Mouse (Mus musculus): ENCODE results near the gene Dcun1d2.
"Not testable (repeated sequence)": the region's sequence is repeated elsewhere in the genome, so short reads cannot be mapped to it uniquely, and the experiment has no call there.

Gene Dcun1d2

DNA sequence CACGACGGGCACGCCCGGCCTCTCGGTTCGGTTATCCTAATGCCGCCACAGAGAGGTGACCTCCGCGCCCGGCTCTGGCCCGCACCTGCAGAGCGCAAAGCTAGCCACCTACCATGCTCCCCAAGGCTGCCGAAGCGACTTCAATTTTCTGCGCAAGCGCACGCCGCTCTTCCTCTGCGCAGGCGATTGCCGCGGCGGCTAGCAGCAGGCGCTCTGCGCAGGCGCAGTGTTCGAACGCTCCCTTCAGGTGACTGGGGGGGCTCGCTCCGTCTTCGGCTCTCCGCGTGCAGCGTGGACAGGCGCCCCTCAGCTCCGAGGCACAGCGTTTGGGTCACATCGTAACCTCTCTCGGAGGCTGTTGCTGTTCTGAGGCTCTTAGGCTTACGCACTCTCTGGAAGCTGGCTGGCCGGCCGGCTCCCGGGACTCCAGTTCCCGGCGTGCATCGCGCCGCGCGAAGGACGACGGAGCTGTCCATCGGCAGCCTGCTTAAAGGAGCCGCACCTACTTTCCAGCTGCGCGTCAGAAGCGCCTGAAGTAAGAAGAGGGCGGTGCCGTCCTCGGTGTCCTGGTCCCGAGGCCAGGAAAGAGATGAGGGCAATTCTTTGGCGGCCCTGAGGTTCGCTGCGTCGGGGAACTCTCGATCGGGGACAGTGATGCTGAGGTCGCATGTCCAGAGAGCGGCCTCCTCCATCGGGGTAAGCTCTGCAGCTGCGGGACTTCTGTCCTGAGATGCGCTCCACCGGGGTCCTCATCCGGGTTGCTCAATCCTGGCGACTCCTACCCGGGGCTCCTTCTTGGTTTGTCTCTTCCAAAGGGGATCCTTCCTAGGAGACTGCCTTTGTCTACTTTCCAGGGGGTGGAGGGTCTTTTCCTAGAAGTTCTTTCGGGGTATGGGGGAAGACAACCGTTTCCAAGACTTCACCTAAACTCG, at the start of gene Dcun1d2, which contains the start of gene Tmco3:
Dcun1d2 (minus strand) TSS at position 440 of the 932 bp plus-strand sequence.
Tmco3 (plus strand) TSS at position 499 of the 932 bp plus-strand sequence.
- DNase-seq (ENCODE audit: low spot score) = peak; percentile 91

DNA sequence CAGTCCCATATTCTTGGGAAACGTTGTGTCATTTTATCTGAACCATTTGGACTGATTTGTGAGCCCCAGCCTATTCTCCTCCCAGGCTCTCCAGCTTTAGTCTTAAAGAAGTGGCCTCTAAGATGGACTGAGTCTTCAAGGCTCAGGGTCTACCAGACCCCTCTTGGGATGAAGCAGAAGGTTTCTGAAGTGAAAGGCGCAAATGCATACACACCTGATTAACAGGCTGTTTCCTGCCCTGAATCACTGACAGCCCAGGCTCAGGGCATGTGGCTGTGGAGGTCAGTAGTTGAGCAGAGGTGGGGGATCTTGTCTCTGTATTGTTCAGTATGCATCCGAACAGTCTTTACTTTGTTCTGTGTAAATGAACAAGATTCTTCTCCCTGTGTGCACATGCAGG, 49.7 kb upstream of the Dcun1d2 start:
- DNase-seq (ENCODE audit: low spot score) = no peak

DNA sequence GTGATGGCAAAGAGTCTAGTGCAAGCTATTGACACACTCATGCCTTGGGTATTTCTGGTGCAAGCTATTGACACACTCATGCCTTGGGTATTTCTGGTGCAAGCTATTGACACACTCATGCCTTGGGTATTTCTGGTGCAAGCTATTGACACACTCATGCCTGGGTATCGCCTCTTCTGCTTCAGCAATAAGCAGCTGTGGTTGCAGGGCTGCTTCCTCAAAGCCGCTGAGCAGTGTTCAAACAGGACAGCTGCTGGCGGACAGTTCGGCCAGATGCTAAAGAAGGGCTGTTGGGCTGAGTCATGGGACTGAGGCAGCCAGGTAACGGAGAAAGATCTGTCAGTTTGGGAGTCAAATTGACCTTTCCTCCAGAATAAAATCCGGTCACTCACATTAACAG, 49.3 kb upstream of the Dcun1d2 start:
- DNase-seq (ENCODE audit: low spot score) = not testable (repeated sequence)

DNA sequence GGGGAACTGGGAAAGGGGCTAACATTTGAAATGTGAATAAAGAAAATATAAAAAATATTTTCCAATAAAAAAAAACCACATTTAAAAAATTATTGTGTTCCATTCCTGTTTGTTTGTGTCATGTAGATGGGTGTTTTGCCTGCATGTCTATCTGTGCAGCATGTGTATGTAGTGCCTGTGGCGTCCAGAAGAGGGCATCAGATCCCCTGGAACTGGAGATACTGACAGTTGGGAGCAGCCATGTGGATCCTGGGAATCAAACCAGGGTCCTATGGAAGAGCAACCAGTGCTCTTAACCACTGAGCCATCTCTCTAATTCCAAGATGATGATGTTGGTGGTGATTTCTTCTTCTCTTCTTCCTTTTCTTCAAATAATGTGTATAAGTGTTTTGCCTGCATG, 46.7 kb upstream of the Dcun1d2 start:
- no peak for DNase-seq (ENCODE audit: low spot score)

DNA sequence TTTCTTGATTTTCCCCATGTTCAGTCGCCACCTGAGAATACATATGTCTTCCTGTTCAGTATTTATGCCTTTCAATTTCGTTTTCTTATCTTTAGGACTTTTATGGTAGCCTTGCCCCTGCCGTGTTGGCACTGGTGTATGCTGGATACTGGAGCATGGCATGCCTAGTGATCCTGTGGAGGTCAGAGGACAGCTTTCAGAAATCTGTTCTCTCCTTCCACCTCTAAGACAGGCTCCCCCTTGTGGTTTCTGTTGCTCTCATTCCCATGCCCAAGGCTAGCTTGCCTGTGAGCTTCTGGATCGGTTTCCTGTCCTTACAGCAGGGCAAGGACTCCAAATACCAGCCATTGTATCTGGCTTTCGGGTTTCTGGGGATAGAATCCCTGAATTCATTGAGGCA, 38.7 kb upstream of the Dcun1d2 start:
- no peak for DNase-seq (ENCODE audit: low spot score)

DNA sequence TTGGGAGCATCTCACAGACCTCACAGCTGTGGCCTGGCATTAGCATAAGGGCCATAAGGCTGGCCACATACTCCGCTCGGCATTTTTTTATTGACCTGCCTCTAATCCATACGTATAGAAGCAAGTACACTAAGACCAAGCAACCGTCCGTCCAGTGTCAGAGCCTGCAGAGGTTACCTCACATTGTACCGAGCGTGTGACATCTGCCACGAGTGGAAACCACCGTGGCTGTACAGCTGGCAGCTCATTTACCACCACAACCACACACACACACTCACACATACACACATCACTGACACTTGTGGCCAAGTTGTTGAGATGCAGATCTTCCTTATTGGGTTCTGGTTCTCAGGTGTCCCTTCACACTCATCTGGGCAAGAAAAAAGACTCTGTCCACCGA, 28.7 kb upstream of the Dcun1d2 start:
- no peak for DNase-seq (ENCODE audit: low spot score)

DNA sequence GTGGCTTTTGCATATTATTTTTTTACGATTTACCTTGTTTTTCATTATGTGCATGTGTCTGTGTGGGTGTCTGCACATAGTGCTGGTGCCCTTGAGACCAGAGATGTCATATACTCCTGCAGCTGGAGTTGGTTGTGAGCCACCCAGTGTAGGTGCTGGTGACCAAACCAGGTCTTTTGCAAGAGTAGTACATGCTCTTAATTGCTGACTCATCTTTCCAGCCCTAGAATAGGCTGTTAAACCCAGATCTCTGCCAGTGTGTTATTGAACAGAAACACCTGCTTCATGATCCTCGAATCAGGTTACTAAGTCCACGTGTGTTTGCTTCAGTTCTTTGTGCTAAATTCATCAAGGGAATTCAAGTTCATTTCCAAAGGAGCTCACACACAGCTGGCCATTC, 27.0 kb upstream of the Dcun1d2 start:
- no peak for DNase-seq (ENCODE audit: low spot score)

DNA sequence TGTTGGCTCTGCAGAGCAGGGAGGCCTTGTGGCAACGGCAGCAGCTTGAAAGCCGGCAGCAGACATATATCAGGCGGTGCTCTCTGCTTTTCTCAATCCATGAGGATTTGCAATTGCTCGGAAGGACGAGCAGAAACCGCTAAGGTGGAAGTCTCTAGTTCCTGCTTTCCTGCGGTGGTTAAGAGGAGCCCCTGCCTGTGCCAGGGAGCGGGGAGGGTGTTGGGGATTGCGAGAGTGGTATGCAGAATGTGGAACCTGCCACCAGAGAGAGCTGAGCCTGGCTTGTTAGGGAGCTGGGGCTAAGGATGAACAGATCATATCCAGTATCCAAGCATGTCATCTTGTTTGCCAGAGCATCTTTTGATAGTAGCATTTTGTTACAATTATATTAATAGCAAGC, 19.0 kb upstream of the Dcun1d2 start:
- no peak for DNase-seq (ENCODE audit: low spot score)

DNA sequence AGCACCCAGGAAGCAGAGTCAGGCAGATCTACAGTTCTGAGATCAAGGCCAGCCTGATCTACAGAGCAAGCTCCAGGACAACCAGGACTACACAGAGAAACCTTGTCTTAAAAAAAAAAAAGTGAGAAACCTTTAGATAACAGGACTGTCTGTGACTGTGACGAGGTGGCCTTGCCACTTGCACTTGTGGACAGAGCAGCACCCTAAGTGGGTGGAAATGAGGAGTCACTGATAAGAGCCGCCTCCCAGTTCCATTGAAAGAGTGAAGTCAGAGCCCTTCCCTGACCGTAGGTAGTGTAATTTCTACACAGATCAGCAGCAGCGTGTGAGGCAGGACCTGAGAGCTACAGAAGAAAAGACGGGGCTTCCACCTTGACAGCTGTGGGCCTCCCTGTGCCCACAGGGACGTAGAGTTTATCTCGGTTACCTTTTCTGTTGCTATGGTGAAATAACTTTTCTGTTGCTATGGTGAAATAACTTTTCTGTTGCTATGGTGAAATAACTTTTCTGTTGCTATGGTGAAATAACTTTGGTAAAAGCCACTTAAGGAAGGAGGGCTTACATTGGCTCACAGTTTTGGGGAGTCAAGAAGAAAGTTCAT, 18.5 kb upstream of the Dcun1d2 start:
- no peak for DNase-seq (ENCODE audit: low spot score)

DNA sequence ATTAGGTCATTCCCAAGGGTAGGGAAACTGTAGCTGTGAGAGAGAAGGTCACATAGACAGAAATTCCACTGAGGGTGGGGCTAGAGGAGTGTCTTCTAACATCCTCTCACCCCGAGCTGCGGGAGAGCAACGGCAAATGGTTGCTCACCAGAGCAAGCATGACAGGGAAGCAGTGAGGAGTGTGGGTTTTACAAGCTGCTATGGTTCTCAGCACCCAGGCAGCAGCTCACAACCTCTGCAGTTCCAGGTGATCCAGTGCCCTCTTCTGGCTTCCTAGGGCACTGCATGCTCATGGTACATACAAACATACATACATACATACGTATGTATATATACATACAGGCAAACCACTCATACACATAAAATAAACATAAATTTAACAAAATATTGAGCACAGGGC, 18.0 kb upstream of the Dcun1d2 start:
- no peak for DNase-seq (ENCODE audit: low spot score)

DNA sequence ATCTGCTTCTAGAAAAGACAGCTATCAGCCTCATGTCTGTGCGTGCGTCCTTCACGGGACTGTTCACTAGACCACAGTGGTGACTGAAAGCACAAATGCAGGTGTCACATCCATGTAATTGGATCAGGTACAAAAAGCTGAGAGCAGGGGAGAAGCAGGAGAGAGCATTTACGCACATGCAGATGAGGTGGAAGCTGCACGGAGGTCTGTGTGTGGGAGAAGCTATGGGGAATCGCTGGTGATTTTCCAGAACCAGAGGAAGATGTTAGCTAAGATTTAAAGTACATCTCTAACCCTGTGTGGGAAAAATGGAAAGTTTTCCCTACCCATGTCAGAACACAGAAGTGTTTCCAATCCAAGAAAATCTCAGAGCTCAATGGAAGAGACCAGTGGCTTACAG, 17.5 kb upstream of the Dcun1d2 start:
- no peak for DNase-seq (ENCODE audit: low spot score)

DNA sequence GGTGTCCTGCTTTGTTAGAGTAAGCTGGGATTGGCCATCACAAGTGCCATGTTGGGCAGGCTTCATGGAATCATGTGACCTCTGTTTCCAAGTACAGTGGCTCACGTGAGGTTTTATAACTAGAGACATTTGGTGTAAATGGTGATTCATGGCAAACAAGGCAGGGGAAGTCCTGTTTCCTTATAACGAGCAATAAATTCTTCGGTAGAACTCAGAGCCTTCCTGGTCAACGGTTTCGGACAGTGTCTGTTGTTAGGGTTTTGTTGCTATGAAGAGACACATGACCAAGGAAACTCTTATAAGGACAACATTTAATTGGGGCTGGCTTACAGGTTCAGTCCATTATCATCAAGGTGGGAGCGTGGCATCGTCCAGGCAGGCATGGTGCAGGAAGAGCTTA, 13.1 kb upstream of the Dcun1d2 start:
- no peak for DNase-seq (ENCODE audit: low spot score)

DNA sequence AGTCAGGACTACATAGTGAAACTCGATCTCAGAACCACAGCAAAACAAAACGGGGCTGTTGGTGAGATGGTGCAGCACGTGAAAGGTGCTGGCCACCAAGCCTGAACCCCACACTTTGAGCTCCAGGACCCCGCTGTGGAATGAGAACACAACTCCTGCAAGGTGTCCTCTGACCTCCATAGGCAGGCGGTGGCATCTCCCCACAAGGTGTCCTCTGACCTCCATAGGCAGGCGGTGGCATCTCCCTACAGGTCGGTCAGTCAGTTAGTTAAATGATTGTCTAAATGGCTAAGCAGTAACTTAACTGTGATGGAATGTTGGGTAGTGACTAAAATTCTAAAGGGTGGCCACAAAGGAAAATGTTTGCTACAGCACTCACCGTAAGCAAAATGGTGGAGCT, 11.6 kb upstream of the Dcun1d2 start:
- DNase-seq (ENCODE audit: low spot score) = no peak

DNA sequence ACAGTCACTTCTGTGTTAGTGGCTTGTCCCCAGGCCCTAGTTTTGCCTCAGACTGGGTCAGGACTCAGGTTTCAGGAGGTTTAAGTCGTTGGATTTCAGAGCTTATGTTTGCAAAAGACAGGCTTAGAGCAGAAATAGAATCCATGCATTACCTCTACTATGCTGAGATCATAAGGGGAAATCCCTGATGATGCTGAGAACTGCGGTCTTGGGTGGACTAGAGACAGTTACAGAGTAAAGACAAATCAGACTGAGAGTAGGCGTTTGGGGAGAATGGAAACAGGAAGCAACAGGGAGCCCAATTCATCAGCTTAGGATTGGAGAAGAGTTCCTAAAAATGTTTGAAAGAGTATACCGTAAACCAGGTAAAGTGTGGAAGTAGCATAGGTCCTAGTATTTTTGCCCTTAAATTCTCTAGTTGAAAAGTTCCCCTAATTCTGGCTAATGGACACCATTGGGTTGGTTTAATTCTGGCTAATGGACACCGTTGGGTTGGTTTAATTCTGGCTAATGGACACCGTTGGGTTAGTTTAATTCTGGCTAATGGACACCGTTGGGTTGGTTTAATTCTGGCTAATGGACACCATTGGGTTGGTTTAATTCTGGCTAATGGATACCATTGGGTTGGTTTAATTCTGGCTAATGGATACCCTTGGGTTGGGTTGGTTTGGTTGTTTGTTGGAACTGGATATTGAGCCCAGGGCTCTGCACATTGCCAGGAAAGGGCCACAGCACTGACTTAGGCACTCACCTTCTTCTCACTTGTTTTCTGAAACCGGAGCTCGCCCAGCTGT, 5.9 kb upstream of the Dcun1d2 start:
- DNase-seq (ENCODE audit: low spot score) = no peak

DNA sequence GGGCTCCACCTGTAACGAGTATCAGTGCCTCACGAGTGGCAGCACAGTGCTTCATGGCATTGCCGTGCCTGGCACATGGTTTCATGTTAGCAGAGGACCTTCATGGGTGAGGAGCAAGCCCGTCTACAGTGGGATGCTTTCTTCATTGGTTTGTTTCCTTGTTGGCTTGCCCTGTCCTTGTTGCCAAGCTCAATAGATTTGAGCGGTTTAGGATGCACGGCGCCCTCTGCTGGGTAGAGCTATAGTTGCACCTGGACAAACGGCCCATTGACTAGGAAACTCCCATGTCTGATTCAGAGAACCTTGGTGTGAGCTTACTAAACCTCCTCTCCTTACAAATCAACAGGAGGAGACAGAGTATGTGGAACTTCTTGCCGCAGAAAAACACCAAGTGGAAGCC, 4.4 kb upstream of the Dcun1d2 start:
- peak; percentile 47 for DNase-seq (ENCODE audit: low spot score)

DNA sequence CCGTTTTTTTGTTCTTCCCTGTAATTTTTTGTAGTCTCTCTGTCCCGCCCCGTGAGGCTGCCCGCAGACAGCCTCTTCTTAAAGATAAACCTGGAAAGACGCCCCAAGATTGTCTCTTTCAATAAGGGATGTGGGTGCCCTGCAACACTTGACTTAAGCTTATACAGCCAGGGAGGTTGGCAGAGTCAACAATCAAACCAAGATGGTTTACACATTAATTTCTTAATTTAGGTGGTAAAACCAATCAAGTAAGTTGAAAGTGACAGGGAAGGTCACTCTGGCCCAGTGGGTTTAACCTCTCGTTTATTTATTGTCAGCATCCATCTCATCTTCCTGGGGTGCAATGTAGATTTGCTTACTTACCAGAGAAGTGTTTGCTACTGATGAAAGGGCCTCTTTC, 715 bp upstream of the Dcun1d2 start:
- no peak for DNase-seq (ENCODE audit: low spot score)

DNA sequence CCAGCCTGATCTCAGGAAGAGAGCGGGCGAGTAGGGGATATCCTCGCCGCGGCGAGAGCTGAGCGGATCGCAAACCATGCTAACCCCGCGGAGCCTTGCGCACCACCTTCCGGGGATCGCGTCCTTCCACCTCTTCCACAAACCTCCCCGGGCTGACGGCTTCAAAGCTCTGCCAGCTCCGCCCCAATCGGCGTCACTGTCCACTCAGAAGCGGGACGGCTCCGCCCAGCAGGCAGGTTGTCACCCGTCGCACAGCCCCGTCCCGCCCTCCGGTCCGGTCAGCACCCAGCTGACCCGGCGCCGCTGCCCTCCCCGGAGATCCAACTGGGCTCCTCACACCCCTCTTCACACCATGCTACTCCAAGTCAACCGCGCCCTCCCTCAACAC, 633 bp downstream of the Dcun1d2 start:
- peak; percentile 87 for DNase-seq (ENCODE audit: low spot score)

DNA sequence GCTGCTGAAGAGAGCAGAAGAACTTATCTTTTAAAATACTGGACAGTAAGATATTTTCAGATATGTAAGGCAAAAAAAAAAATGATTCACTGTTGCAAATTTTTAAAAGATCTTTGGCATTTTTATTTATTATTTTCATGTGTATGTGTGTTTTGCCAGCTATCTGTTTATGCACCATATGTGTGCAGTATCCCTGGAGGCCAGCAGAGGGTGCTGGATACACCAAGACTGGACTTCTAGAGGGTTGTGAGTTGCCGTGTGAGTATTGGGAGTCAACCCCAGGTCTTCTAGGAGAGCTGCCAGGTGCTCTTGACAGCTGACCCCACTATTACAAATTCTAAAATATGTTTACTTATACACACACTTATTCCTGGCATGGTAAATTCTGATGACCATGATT, 4.7 kb downstream of the Dcun1d2 start:
- DNase-seq (ENCODE audit: low spot score) = no peak

DNA sequence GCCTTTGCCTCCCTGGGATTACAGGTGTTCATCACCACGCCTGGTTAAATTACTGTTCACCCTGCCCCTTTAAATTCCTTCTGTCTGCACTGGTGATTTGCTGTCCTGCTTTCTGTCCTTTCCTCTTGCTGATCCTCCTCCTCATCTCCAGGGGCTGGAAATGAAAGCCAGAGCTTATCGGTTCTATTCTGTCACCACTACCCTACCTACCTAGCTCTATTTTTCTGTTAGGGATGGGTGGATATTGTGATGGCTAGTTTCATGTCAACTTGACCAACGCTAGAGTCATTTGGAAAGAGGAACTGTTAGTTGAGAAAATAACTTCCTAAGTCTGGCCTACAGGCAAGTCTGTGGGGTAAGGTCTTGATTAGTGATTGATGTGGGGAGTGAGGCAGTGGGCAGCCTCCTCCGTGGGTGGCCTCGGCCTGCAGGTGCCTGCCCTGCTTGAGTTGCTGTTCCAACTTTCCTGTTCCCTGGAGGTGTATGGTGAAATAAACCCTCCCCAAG, 10.9 kb downstream of the Dcun1d2 start:
- DNase-seq (ENCODE audit: low spot score) = no peak

DNA sequence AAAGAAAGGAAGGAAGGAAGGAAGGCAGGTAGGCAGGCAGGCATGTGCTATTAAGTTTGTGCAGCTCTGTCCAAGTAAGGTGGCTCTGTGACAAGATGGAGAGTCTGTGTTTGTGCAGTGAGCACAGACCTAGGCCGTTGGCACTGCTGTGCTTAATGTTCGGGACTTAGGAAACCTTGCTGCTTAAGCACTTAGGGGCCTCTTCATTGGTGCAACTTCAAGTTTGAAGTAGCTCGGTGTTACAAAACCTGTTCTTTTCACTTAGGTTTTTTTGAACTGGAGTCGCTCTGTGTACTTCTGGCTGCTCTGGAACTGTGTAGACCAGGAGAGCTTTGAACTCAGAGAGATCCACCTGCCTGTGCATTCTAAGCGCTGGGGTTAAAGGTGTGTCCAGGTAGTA, 15.1 kb downstream of the Dcun1d2 start:
- DNase-seq (ENCODE audit: low spot score) = no peak

DNA sequence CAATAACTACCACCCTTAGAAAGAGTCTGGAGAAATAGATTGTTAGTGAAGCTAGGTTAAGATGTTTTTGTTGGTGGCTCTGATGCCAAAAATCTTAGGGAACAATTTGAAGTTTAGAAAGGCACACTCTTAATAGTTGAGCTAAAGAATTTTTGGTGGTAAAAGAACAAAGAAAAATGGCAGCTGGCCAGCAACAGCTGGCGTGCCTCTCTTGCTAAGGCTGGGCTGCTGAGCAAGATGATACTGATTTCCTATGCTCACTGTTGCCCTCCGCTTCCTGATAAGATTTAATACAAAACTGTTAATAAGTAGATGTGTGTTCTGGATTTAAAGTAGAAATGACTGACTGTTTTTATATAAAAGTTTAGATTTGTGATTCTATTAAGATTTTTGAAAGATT, 20.4 kb downstream of the Dcun1d2 start:
- no peak for DNase-seq (ENCODE audit: low spot score)

DNA sequence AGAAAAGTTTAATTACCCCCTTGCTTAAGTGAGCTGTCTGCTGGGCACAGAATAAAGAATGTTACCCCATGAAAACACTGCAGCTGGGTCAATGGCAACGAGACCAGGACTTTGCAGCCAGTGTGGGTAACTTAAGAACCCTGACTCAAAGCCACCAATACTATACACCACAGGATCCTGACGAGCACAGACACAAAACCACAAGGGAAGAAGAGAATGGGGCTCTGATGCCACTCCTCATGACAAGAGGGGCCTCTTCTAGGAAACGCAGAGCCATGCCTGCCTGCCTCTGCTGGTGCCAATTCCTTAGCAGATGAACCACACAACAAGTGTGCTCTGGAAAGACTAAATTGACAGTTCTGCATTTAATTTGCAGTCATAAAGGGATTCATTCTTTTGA, 24.6 kb downstream of the Dcun1d2 start:
- no peak for DNase-seq (ENCODE audit: low spot score)

DNA sequence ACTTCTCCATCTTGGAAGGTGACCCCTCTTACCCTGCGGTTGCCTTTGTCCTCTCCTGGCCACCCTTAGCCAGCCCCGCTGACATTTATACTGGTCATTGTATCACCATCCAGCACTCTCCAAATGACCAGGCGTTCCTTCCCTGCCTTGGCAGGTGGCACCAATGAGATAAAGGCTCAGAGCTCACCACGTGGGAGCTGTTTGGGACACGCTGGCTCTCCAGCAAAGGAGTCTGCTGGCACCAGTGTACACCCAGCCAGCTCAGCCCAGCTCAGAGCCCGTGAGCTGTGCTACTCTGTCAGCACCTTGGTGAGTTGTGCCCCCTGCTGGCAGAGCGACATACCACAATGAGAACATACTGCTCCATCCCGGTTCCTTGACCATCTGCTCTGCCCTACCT, 33.9 kb downstream of the Dcun1d2 start, which contains the start of gene Adprhl1:
Adprhl1 (minus strand) TSS at position 144 of the 400 bp plus-strand sequence.
- DNase-seq (ENCODE audit: low spot score) = peak; percentile 45

Measured in ovary, adult 18-20 months (tissue).